Mouse (Mus musculus): ENCODE results near the gene Lmntd1.

DNA sequence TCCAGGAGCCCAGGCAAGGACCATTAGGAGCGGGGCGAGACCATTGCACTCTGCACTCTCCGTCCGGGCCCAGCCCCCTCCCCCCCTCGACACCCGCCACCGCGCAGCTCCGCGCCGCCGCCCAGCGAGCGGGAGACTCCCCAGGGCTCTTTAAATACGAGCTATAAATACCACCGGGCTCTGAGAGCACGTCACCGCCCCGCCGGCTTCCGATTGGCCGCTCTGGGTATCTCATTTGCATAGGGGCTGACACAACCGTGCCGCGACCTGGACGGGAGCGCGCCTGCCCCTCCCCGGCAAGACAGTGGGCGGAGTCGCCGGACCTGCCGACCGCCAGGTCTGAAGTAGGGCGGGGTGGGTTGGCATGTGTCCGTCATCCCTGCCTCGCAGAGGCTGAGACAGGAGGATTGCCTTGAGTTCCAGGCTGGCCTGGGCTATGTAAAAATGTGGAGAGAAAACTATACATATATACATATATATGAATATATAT lies 273.4 kb downstream of the Lmntd1 start:
- TF ChIP-seq POLR2A (IDR thresholded peaks at IDR 0.05; ENCODE audit: low read depth, low read length): peak; percentile 87
- TF ChIP-seq CTCF (IDR thresholded peaks at IDR 0.05; ENCODE audit: borderline replicate concordance, insufficient read depth, low read length): no peak

All from embryonic fibroblast, embryonic 13.5 days (primary cell).